Mouse (Mus musculus) limb, embryonic 12.5 days (tissue): Measurements from ENCODE around the gene Cidec. TPM values are rescaled to one million over a fixed set of nuclear protein-coding genes. Genes with fewer than 3 reads are reported as not detected.

Source experiments
- ATAC-seq: fragments of 200-750 bp; cut with Nextera tagmentation; 2 replicates; pipeline ENCODE4 v1.8.0; 2017; ENCODE audit warnings: low read depth, moderate TSS enrichment; ENCODE audit not compliant: insufficient number of reproducible peaks, insufficient read depth, low FRiP score, low TSS enrichment
- H3K27ac ChIP-seq: fragments of 300-500 bp; sonication (generic); 2 replicates; pipeline ENCODE4 v1.5.1; 2016; ENCODE audit warnings: mild to moderate bottlenecking, moderate library complexity
- H3K27me3 ChIP-seq: fragments of 300-500 bp; sonication (generic); 2 replicates; pipeline ENCODE4 v1.6.1; 2016; ENCODE audit warnings: mild to moderate bottlenecking, moderate library complexity
- H3K36me3 ChIP-seq: fragments of 300-500 bp; sonication (generic); 2 replicates; pipeline ENCODE4 v1.6.1; 2016; ENCODE audit warnings: mild to moderate bottlenecking, moderate library complexity
- H3K4me1 ChIP-seq: fragments of 300-500 bp; sonication (generic); replicated peaks from 2 replicates; pipeline ENCODE4 v1.6.1; 2016
- H3K4me2 ChIP-seq: fragments of 300-500 bp; sonication (generic); 2 replicates; pipeline ENCODE4 v1.6.1; 2016; ENCODE audit warnings: mild to moderate bottlenecking, moderate library complexity
- H3K4me3 ChIP-seq: fragments of 300-500 bp; sonication (generic); replicated peaks from 2 replicates; pipeline ENCODE4 v1.5.1; 2016; ENCODE audit warnings: mild to moderate bottlenecking
- H3K9ac ChIP-seq: fragments of 300-500 bp; sonication (generic); replicated peaks from 2 replicates; pipeline ENCODE4 v1.6.1; 2016; ENCODE audit warnings: mild to moderate bottlenecking, moderate library complexity
- H3K9me3 ChIP-seq: fragments of 300-500 bp; sonication (generic); 2 replicates; pipeline ENCODE4 v1.6.1; 2016; ENCODE audit warnings: mild to moderate bottlenecking, moderate library complexity
- WGBS: fragments of 180-500 bp; shearing (Covaris S2); methylation state at CpG from one replicate; pipeline ENCODE4 v1.1.7; 2016; 5-methylcytosine and 5-hydroxymethylcytosine counted together
- polyA plus RNA-seq: library from polyadenylated mRNA; unstranded; fragments of >200 nt; fragmentation: Nextera tagmentation; extraction: Ambion mirVana; gene quantifications from 2 replicates; pipeline ENCODE4 v1.2.1, GENCODE M21; 2016

Gene Cidec
- polyA plus RNA-seq, 1 experiment from 2014 or later = not detected

- no peak overlapping the region for H3K4me2 ChIP-seq
- H3K9ac ChIP-seq = no peak overlapping the region
- peaks cover 41% of the 10 kb centered on the region for H3K36me3 ChIP-seq
- H3K4me1 ChIP-seq = peaks cover 12% of the 10 kb centered on the region
- no peaks in the 10 kb centered on the region for H3K27me3 ChIP-seq
- no peaks in the 10 kb centered on the region for H3K9me3 ChIP-seq
- no peak overlapping the region for H3K4me3 ChIP-seq
- H3K27ac ChIP-seq = no peak overlapping the region
- ATAC-seq = no peak
- WGBS = 90% methylated on average over 8 of the region's 8 CpGs
Observed at GRCm38 (mm10) chr6:113444207-113444965, 8.8 kb upstream of the Cidec start.

- peak overlapping the region; percentile 94 for H3K9ac ChIP-seq
- WGBS = 47% methylated on average over 12 of the region's 12 CpGs
- peaks cover 29% of the 10 kb centered on the region for H3K36me3 ChIP-seq
- peaks cover 12% of the 10 kb centered on the region for H3K4me1 ChIP-seq
- H3K4me3 ChIP-seq = peak overlapping the region; percentile 96
- H3K27ac ChIP-seq = no peak overlapping the region
- peak overlapping the region; percentile 82 for H3K4me2 ChIP-seq
- H3K9me3 ChIP-seq = no peaks in the 10 kb centered on the region
- ATAC-seq = no peak
- H3K27me3 ChIP-seq = no peaks in the 10 kb centered on the region
Observed at GRCm38 (mm10) chr6:113443091-113443490, 7.5 kb upstream of the Cidec start.

GRCm38 (mm10) chr6:113442442-113443090 is 7.0 kb upstream of the Cidec start, which contains the start of gene Jagn1:
Gene Jagn1, plus strand, starts transcription at chr6:113442569.
- Histone ChIP-seq H3K9me3 (no peaks in the 10 kb centered on the region), H3K4me1 (peaks cover 12% of the 10 kb centered on the region), H3K9ac (peak within 1 kb of the TSS; percentile 94), H3K4me3 (peak within 1 kb of the TSS; percentile 96), H3K4me2 (peak within 1 kb of the TSS; percentile 82), H3K36me3 (peaks cover 24% of the 10 kb centered on the region), H3K27ac (peak within 1 kb of the TSS; percentile 69; the same call in 1 of the 2 replicates), H3K27me3 (no peaks in the 10 kb centered on the region)
- under 1% methylated on average over 45 of the region's 45 CpGs for WGBS
- ATAC-seq = peak; percentile 82

GRCm38 (mm10) chr6:113442087-113442441 is 6.5 kb upstream of the Cidec start:
- no peak for ATAC-seq
- H3K4me1 ChIP-seq = peaks cover 12% of the 10 kb centered on the region
- H3K36me3 ChIP-seq = peaks cover 19% of the 10 kb centered on the region
- no peaks in the 10 kb centered on the region for H3K9me3 ChIP-seq
- H3K4me3 ChIP-seq = peak overlapping the region; percentile 96
- peak overlapping the region; percentile 94 for H3K9ac ChIP-seq
- H3K27ac ChIP-seq = 0 out of 2 replicates have a peak overlapping the region, but pooled peaks have one; percentile 54
- H3K27me3 ChIP-seq = no peaks in the 10 kb centered on the region
- peak overlapping the region; percentile 82 for H3K4me2 ChIP-seq
- 42% methylated on average over 9 of the region's 9 CpGs for WGBS

GRCm38 (mm10) chr6:113441147-113441680 is 5.7 kb upstream of the Cidec start:
- Histone ChIP-seq H3K36me3 (peaks cover 11% of the 10 kb centered on the region), H3K9me3 (no peaks in the 10 kb centered on the region), H3K27me3 (no peaks in the 10 kb centered on the region), H3K4me3 (no peak overlapping the region), H3K4me1 (peaks cover 12% of the 10 kb centered on the region), H3K27ac (no peak overlapping the region), H3K4me2 (no peak overlapping the region), H3K9ac (no peak overlapping the region)
- ATAC-seq = no peak
- WGBS = 54% methylated on average over 7 of the region's 7 CpGs

- Histone ChIP-seq H3K4me3 (no peak overlapping the region), H3K27me3 (no peaks in the 10 kb centered on the region), H3K9ac (no peak overlapping the region), H3K36me3 (peaks cover 8% of the 10 kb centered on the region; the same call in 1 of the 2 replicates), H3K4me1 (peaks cover 12% of the 10 kb centered on the region), H3K9me3 (no peaks in the 10 kb centered on the region), H3K27ac (no peak overlapping the region), H3K4me2 (no peak overlapping the region)
- no peak for ATAC-seq
- 80% methylated on average over 3 of the region's 3 CpGs for WGBS
Observed at GRCm38 (mm10) chr6:113440686-113441085, 5.1 kb upstream of the Cidec start.

- H3K27ac ChIP-seq = no peak overlapping the region
- 0 out of 2 replicates have a peak, but pooled peaks cover 3% of the 10 kb centered on the region for H3K27me3 ChIP-seq
- whole genome bisulfite sequencing = 59% methylated on average over 12 of the region's 12 CpGs
- H3K4me1 ChIP-seq = peaks cover 12% of the 10 kb centered on the region
- ATAC-seq = no peak
- no peaks in the 10 kb centered on the region for H3K9me3 ChIP-seq
- no peaks in the 10 kb centered on the region for H3K36me3 ChIP-seq
- no peak overlapping the region for H3K4me3 ChIP-seq
- H3K4me2 ChIP-seq = no peak overlapping the region
- no peak overlapping the region for H3K9ac ChIP-seq
Observed at GRCm38 (mm10) chr6:113438721-113439430, 3.3 kb upstream of the Cidec start.

- Histone ChIP-seq H3K27ac (no peak overlapping the region), H3K36me3 (no peaks in the 10 kb centered on the region), H3K4me2 (no peak overlapping the region), H3K27me3 (0 out of 2 replicates have a peak, but pooled peaks cover 3% of the 10 kb centered on the region), H3K4me1 (0 out of 2 replicates have a peak, but pooled peaks cover 3% of the 10 kb centered on the region), H3K4me3 (no peak overlapping the region), H3K9me3 (no peaks in the 10 kb centered on the region), H3K9ac (no peak overlapping the region)
- 75% methylated on average over 12 of the region's 12 CpGs for WGBS
- ATAC-seq = no peak
Observed at GRCm38 (mm10) chr6:113437135-113437534, 1.6 kb upstream of the Cidec start.

GRCm38 (mm10) chr6:113434691-113435090 is 869 bp downstream of the Cidec start:
- Histone ChIP-seq H3K4me1 (no peaks in the 10 kb centered on the region), H3K27me3 (0 out of 2 replicates have a peak, but pooled peaks cover 3% of the 10 kb centered on the region), H3K4me3 (no peak overlapping the region), H3K9me3 (no peaks in the 10 kb centered on the region), H3K36me3 (no peaks in the 10 kb centered on the region), H3K27ac (no peak overlapping the region), H3K9ac (no peak overlapping the region), H3K4me2 (no peak overlapping the region)
- 80% methylated on average over 7 of the region's 7 CpGs for WGBS
- no peak for ATAC-seq

GRCm38 (mm10) chr6:113433661-113434060 is 1.9 kb downstream of the Cidec start:
- no peaks in the 10 kb centered on the region for H3K9me3 ChIP-seq
- H3K36me3 ChIP-seq = no peaks in the 10 kb centered on the region
- H3K4me3 ChIP-seq = no peak overlapping the region
- H3K27me3 ChIP-seq = 0 out of 2 replicates have a peak, but pooled peaks cover 3% of the 10 kb centered on the region
- no peak overlapping the region for H3K27ac ChIP-seq
- ATAC-seq = no peak
- no peaks in the 10 kb centered on the region for H3K4me1 ChIP-seq
- WGBS = 84% methylated on average over 3 of the region's 3 CpGs
- no peak overlapping the region for H3K4me2 ChIP-seq
- H3K9ac ChIP-seq = no peak overlapping the region

GRCm38 (mm10) chr6:113431801-113432200 is 3.8 kb downstream of the Cidec start:
- Histone ChIP-seq H3K4me3 (no peak overlapping the region), H3K27ac (no peak overlapping the region), H3K9me3 (no peaks in the 10 kb centered on the region), H3K4me2 (no peak overlapping the region), H3K27me3 (0 out of 2 replicates have a peak, but pooled peaks cover 3% of the 10 kb centered on the region), H3K9ac (no peak overlapping the region), H3K36me3 (no peaks in the 10 kb centered on the region), H3K4me1 (no peaks in the 10 kb centered on the region)
- 52% methylated on average over 3 of the region's 3 CpGs for WGBS
- no peak for ATAC-seq
